Mouse (Mus musculus) neural tube, embryonic 14.5 days (tissue): ENCODE results near the gene Cldn20. TPM values are rescaled to one million over a fixed set of nuclear protein-coding genes. Genes with fewer than 3 reads are reported as not detected.

Source experiments
- ATAC-seq: fragments of 200-750 bp; cut with Nextera tagmentation; 2 replicates; pipeline ENCODE4 v1.8.0; 2017; ENCODE audit warnings: low read depth, mild to moderate bottlenecking, moderate TSS enrichment, moderate library complexity
- H3K27ac ChIP-seq: fragments of 300-500 bp; sonication (generic); 2 replicates; pipeline ENCODE4 v1.5.1; 2014; ENCODE audit warnings: low read depth, mild to moderate bottlenecking, control low read depth, low read length, moderate library complexity, mixed read lengths
- H3K27me3 ChIP-seq: fragments of 300-500 bp; sonication (generic); 2 replicates; pipeline ENCODE4 v1.6.1; 2014; ENCODE audit warnings: low read length; ENCODE audit not compliant: control insufficient read depth, insufficient read depth
- H3K36me3 ChIP-seq: fragments of 300-500 bp; sonication (generic); 2 replicates; pipeline ENCODE4 v1.6.1; 2014; ENCODE audit warnings: low read length, mixed read lengths; ENCODE audit not compliant: control insufficient read depth, insufficient read depth
- H3K4me1 ChIP-seq: fragments of 300-500 bp; sonication (generic); 2 replicates; pipeline ENCODE4 v1.6.1; 2014; ENCODE audit warnings: low read length; ENCODE audit not compliant: control insufficient read depth, insufficient read depth
- H3K4me2 ChIP-seq: fragments of 300-500 bp; sonication (generic); 2 replicates; pipeline ENCODE4 v1.6.1; 2014; ENCODE audit warnings: mild to moderate bottlenecking, low read depth, low read length, control low read depth
- H3K4me3 ChIP-seq: fragments of 300-500 bp; sonication (generic); 2 replicates; pipeline ENCODE4 v1.5.1; 2014; ENCODE audit warnings: low read depth, low read length, control low read depth, mixed read lengths
- H3K9ac ChIP-seq: fragments of 300-500 bp; sonication (generic); replicated peaks from 2 replicates; pipeline ENCODE4 v1.6.1; 2014; ENCODE audit warnings: low read depth, mild to moderate bottlenecking, control low read depth, low read length, mixed read lengths
- H3K9me3 ChIP-seq: fragments of 300-500 bp; sonication (generic); 2 replicates; pipeline ENCODE4 v1.6.1; 2016; ENCODE audit warnings: low read length; ENCODE audit not compliant: control insufficient read depth
- WGBS: fragments of 180-500 bp; shearing (Covaris S2); extraction: QIAGEN DNeasy Blood & Tissue Kit; methylation state at CpG from one replicate; pipeline ENCODE4 v1.1.7; 2014; 5-methylcytosine and 5-hydroxymethylcytosine counted together
- polyA plus RNA-seq: library from polyadenylated mRNA; unstranded; fragments of >200 nt; fragmentation: Nextera tagmentation; extraction: Ambion mirVana; gene quantifications from 2 replicates; pipeline ENCODE4 v1.2.1, GENCODE M21; 2014

Gene Cldn20
- polyA plus RNA-seq: not detected in 2 replicates

- no peak within 1 kb of the TSS for H3K9ac ChIP-seq
- no peak within 1 kb of the TSS for H3K27ac ChIP-seq
- WGBS: 94% methylated on average over 4 of the region's 4 CpGs
- ATAC-seq: no peak
- H3K4me1 ChIP-seq: no peaks in the 10 kb centered on the region
- no peaks in the 10 kb centered on the region for H3K36me3 ChIP-seq
- no peak within 1 kb of the TSS for H3K4me2 ChIP-seq
- H3K27me3 ChIP-seq: no peaks in the 10 kb centered on the region
- no peak within 1 kb of the TSS for H3K4me3 ChIP-seq
- no peaks in the 10 kb centered on the region for H3K9me3 ChIP-seq
These were observed at the start of gene Cldn20 for GRCm38 (mm10) chr17:3532254-3532653. Gene Cldn20 (plus strand): TSS chr17:3532554.

GRCm38 (mm10) chr17:3483091-3483490 is 49.3 kb upstream of the Cldn20 start:
- Histone ChIP-seq H3K4me1 (no peaks in the 10 kb centered on the region), H3K36me3 (no peaks in the 10 kb centered on the region), H3K27ac (no peak overlapping the region), H3K27me3 (no peaks in the 10 kb centered on the region), H3K4me3 (no peak overlapping the region), H3K4me2 (no peak overlapping the region), H3K9ac (no peak overlapping the region), H3K9me3 (no peaks in the 10 kb centered on the region)
- ATAC-seq: no peak
- WGBS: 92% methylated on average over 8 of the region's 8 CpGs

- 72% methylated on average over 7 of the region's 7 CpGs for WGBS
- Histone ChIP-seq H3K27me3 (no peaks in the 10 kb centered on the region), H3K36me3 (no peaks in the 10 kb centered on the region), H3K9ac (no peak overlapping the region), H3K9me3 (no peaks in the 10 kb centered on the region), H3K4me2 (no peak overlapping the region), H3K4me1 (no peaks in the 10 kb centered on the region), H3K4me3 (no peak overlapping the region), H3K27ac (no peak overlapping the region)
- no peak for ATAC-seq
These were observed 46.5 kb upstream of the Cldn20 start for GRCm38 (mm10) chr17:3485851-3486250.

GRCm38 (mm10) chr17:3487211-3487610 is 45.1 kb upstream of the Cldn20 start:
- Histone ChIP-seq H3K36me3 (no peaks in the 10 kb centered on the region), H3K9me3 (no peaks in the 10 kb centered on the region), H3K4me1 (no peaks in the 10 kb centered on the region), H3K27ac (no peak overlapping the region), H3K9ac (no peak overlapping the region), H3K27me3 (no peaks in the 10 kb centered on the region), H3K4me2 (no peak overlapping the region), H3K4me3 (no peak overlapping the region)
- no peak for ATAC-seq
- 94% methylated on average over 4 of the region's 4 CpGs for WGBS

GRCm38 (mm10) chr17:3487721-3488601 is 44.4 kb upstream of the Cldn20 start:
- no peak for ATAC-seq
- no peak overlapping the region for H3K4me3 ChIP-seq
- no peaks in the 10 kb centered on the region for H3K4me1 ChIP-seq
- H3K36me3 ChIP-seq: no peaks in the 10 kb centered on the region
- no peak overlapping the region for H3K27ac ChIP-seq
- H3K9ac ChIP-seq: no peak overlapping the region
- no peaks in the 10 kb centered on the region for H3K27me3 ChIP-seq
- no peaks in the 10 kb centered on the region for H3K9me3 ChIP-seq
- 81% methylated on average over 12 of the region's 12 CpGs for WGBS
- no peak overlapping the region for H3K4me2 ChIP-seq

- WGBS: 84% methylated on average over 11 of the region's 11 CpGs
- no peaks in the 10 kb centered on the region for H3K36me3 ChIP-seq
- no peaks in the 10 kb centered on the region for H3K9me3 ChIP-seq
- no peak for ATAC-seq
- no peak overlapping the region for H3K4me2 ChIP-seq
- no peak overlapping the region for H3K4me3 ChIP-seq
- H3K27ac ChIP-seq: no peak overlapping the region
- no peak overlapping the region for H3K9ac ChIP-seq
- no peaks in the 10 kb centered on the region for H3K4me1 ChIP-seq
- no peaks in the 10 kb centered on the region for H3K27me3 ChIP-seq
These were observed 42.0 kb upstream of the Cldn20 start for GRCm38 (mm10) chr17:3490216-3490895.

- ATAC-seq: no peak
- H3K9me3 ChIP-seq: no peaks in the 10 kb centered on the region
- H3K36me3 ChIP-seq: no peaks in the 10 kb centered on the region
- 78% methylated on average over 5 of the region's 5 CpGs for WGBS
- H3K9ac ChIP-seq: no peak overlapping the region
- no peak overlapping the region for H3K27ac ChIP-seq
- H3K4me2 ChIP-seq: no peak overlapping the region
- H3K4me3 ChIP-seq: no peak overlapping the region
- no peaks in the 10 kb centered on the region for H3K27me3 ChIP-seq
- no peaks in the 10 kb centered on the region for H3K4me1 ChIP-seq
These were observed 41.3 kb upstream of the Cldn20 start for GRCm38 (mm10) chr17:3491065-3491464.

GRCm38 (mm10) chr17:3491667-3492066 is 40.7 kb upstream of the Cldn20 start:
- Histone ChIP-seq H3K4me2 (no peak overlapping the region), H3K27ac (no peak overlapping the region), H3K4me3 (no peak overlapping the region), H3K4me1 (no peaks in the 10 kb centered on the region), H3K27me3 (no peaks in the 10 kb centered on the region), H3K9ac (no peak overlapping the region), H3K9me3 (no peaks in the 10 kb centered on the region), H3K36me3 (no peaks in the 10 kb centered on the region)
- 83% methylated on average over 6 of the region's 6 CpGs for WGBS
- no peak for ATAC-seq

GRCm38 (mm10) chr17:3495576-3495975 is 36.8 kb upstream of the Cldn20 start:
- WGBS: 85% methylated on average over 2 of the region's 2 CpGs
- Histone ChIP-seq H3K4me2 (no peak overlapping the region), H3K4me3 (no peak overlapping the region), H3K27ac (no peak overlapping the region), H3K36me3 (no peaks in the 10 kb centered on the region), H3K9ac (no peak overlapping the region), H3K27me3 (no peaks in the 10 kb centered on the region), H3K4me1 (no peaks in the 10 kb centered on the region), H3K9me3 (no peaks in the 10 kb centered on the region)
- ATAC-seq: no peak
